Mouse (Mus musculus) heart, adult 2 months (tissue): ENCODE results near the gene Hapln4. TPM values are rescaled to one million over a fixed set of nuclear protein-coding genes. Genes with fewer than 3 reads are reported as not detected.

Source experiments
- DNase-seq, 2 experiments: peaks; one replicate each; pipeline ENCODE4 v3.0.0; 2021
- H3K27ac ChIP-seq: fragments of 200-600 bp; 2 replicates; pipeline ENCODE4 v1.8.1; 2022
- H3K27me3 ChIP-seq: fragments of 200-500 bp; 2 replicates; pipeline ENCODE4 v1.6.1; 2012; ENCODE audit warnings: mild to moderate bottlenecking, low read length, inconsistent platforms, mixed read lengths; ENCODE audit not compliant: control insufficient read depth, insufficient read depth
- H3K36me3 ChIP-seq: fragments of 200-500 bp; 2 replicates; pipeline ENCODE4 v1.6.1; 2012; ENCODE audit warnings: low read length, inconsistent platforms; ENCODE audit not compliant: control insufficient read depth, insufficient read depth
- H3K4me1 ChIP-seq: fragments of 200-500 bp; 2 replicates; pipeline ENCODE4 v1.6.1; 2011; ENCODE audit warnings: low read length; ENCODE audit not compliant: control insufficient read depth, insufficient read depth
- H3K4me3 ChIP-seq: fragments of 200-600 bp; 2 replicates; pipeline ENCODE4 v1.8.1; 2022
- H3K79me2 ChIP-seq: fragments of 200-500 bp; replicated peaks from 2 replicates; pipeline ENCODE4 v1.6.1; 2012; ENCODE audit warnings: mild to moderate bottlenecking, inconsistent platforms, low read length, moderate library complexity, mixed read lengths; ENCODE audit not compliant: control insufficient read depth, insufficient read depth
- H3K9ac ChIP-seq: fragments of 200-500 bp; 2 replicates; pipeline ENCODE4 v1.6.1; 2012; ENCODE audit warnings: low read depth, mild to moderate bottlenecking, control low read depth, inconsistent platforms, low read length, mixed read lengths
- CTCF ChIP-seq: fragments of 200-600 bp; IDR thresholded peaks from 2 replicates; pipeline ENCODE4 v1.8.1; 2022; ENCODE audit warnings: antibody characterized with exemption, mild to moderate bottlenecking, moderate library complexity
- EP300 ChIP-seq: fragments of 200-500 bp; IDR thresholded peaks from 2 replicates; pipeline ENCODE4 v1.6.1; 2011; ENCODE audit warnings: low read depth, low read length, control low read depth; ENCODE audit not compliant: insufficient read depth
- POLR2A ChIP-seq: fragments of 200-500 bp; IDR thresholded peaks from 2 replicates; pipeline ENCODE4 v1.6.1; 2011; ENCODE audit warnings: mild to moderate bottlenecking, low read depth, low read length, control low read depth; ENCODE audit not compliant: insufficient read depth
- WGBS: fragments of 180-500 bp; shearing (Covaris S2); methylation state at CpG from one replicate; pipeline ENCODE4 v1.1.7; 2018; 5-methylcytosine and 5-hydroxymethylcytosine counted together
- intact Hi-C: fragments of 180-260 bp; cut with DNase I; formaldehyde crosslinking; loops from one replicate; pipeline ENCODE4 v1.15.1; 2025
- polyA plus RNA-seq: library from polyadenylated mRNA; depleted of rRNA; stranded (reverse); fragments of >200 nt; gene quantifications from 2 replicates; pipeline ENCODE4 v1.2.3, GENCODE M21; 2012
- total RNA-seq, 2 experiments: library from RNA; stranded (reverse); gene quantifications; 2 replicates each; pipeline ENCODE4 v1.2.3; 2021

The Hapln4 gene
- total and polyA plus RNA-seq, 3 experiments = 0.10 to 0.16 TPM; not detected in 1

DNA sequence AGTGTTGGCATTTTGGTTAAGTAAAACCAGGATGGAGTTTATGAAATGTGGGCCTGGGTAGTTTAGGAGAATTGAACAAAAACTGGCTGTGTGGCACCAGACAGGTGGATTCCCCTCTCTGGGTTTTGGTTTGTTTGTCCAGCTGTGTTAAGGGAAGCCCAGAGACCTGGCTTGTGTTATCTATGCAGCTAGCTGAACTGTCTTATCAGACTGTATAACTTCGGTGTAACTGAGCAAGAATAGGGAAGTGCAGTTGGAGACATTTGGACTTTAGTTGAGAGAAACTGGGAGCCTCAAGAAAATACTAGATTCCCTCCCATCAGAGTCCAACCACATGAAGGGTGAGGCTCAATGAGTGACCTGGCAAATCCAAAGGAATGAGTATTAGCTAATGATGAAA is 9.6 kb upstream of the Hapln4 start:
- peaks cover 2% of the 10 kb centered on the region; the same call in 1 of the 2 replicates for H3K4me1 ChIP-seq

DNA sequence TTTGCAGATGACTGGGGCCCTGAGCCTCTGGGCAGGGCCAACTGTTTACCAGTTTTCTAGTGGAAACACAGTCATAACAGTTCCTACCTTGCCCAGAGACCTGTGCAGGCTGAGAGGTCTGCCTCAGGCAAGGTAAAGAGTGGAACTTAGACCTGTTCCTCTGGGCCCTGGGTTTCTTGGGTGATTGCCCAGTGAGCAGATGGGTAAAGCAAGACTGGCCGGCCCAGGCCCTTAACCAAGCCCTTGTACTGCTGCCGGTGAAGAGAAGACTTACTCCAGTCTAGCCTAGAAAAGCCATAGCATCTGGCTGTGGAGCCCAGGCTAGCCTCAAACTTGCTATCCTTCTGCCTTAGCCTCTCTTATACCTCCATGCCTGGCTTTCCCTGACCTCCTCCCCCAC is 1.3 kb upstream of the Hapln4 start:
- peaks cover 8% of the 10 kb centered on the region for H3K27me3 ChIP-seq
- intact Hi-C loops = no loop called here
- DNase-seq = no peak
- no peaks in the 10 kb centered on the region for H3K36me3 ChIP-seq
- no peak overlapping the region for H3K27ac ChIP-seq
- H3K4me3 ChIP-seq = no peak overlapping the region
- 87% methylated on average over 2 of the region's 2 CpGs for WGBS
- TF ChIP-seq CTCF (no peak), POLR2A (no peak), EP300 (no peak)
- no peaks in the 10 kb centered on the region for H3K4me1 ChIP-seq
- H3K9ac ChIP-seq = no peak overlapping the region
- H3K79me2 ChIP-seq = no peaks in the 10 kb centered on the region

More for the DNA sequence above, 9.6 kb upstream of the Hapln4 start:
- H3K79me2 ChIP-seq = no peaks in the 10 kb centered on the region
- no peak for DNase-seq
- no peak overlapping the region for H3K4me3 ChIP-seq
- no peak overlapping the region for H3K27ac ChIP-seq
- no peak for TF ChIP-seq EP300
- TF ChIP-seq CTCF = no peak
- TF ChIP-seq POLR2A = no peak
- no peak overlapping the region for H3K9ac ChIP-seq
- intact Hi-C loops = no loop called here
- no peaks in the 10 kb centered on the region for H3K27me3 ChIP-seq
- no peaks in the 10 kb centered on the region for H3K36me3 ChIP-seq
- 20% methylated on average over 1 of the region's 1 CpGs for WGBS

DNA sequence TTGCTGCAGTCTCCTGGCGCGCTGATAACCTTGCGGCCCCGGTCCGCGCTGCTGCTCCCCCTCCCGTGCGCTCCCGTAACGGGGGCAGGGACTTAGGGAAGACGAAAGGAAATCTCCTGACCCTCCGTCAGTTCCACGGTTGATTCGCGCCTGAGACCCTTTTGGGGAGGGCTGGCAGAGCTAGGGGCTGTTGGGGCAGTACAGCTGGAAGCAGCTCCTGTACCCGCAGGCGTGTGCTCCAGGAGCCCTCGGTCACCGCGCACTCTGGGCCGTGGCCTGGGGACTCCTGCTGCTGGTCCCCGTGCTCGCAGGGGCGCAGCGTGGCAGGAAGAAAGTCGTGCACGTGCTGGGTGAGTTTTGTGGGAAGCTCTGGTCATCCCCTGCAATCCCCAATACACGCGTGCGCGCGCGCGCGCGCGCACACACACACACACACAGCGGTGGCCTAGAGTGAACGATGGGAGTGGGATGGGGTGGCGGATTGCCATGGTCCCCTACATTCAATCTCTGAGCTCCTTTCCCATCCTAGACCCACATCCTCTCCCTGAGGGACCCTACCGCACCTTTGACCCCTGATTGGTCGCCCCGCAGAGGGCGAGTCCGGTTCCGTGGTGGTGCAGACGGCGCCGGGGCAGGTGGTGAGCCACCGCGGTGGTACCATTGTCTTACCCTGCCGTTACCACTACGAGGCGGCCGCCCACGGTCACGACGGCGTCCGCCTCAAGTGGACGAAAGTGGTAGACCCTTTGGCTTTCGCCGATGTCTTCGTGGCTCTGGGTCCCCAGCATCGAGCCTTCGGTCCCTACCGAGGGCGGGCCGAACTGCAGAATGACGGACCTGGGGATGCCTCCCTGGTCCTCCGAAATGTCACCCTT is 1.2 kb downstream of the Hapln4 start:
- Histone ChIP-seq H3K27me3 (peaks cover 15% of the 10 kb centered on the region), H3K9ac (no peak overlapping the region), H3K36me3 (no peaks in the 10 kb centered on the region), H3K27ac (no peak overlapping the region), H3K4me3 (peak overlapping the region; percentile 31), H3K4me1 (no peaks in the 10 kb centered on the region), H3K79me2 (no peaks in the 10 kb centered on the region)
- TF ChIP-seq CTCF = no peak
- no peak for TF ChIP-seq POLR2A
- TF ChIP-seq EP300 = no peak
- intact Hi-C loops = loop anchor here (5.0 kb wide), 1 partner anchor 138 kb away; no protein-coding TSS in a partner anchor
- WGBS = 5% methylated on average over 71 of the region's 71 CpGs
- no peak for DNase-seq

DNA sequence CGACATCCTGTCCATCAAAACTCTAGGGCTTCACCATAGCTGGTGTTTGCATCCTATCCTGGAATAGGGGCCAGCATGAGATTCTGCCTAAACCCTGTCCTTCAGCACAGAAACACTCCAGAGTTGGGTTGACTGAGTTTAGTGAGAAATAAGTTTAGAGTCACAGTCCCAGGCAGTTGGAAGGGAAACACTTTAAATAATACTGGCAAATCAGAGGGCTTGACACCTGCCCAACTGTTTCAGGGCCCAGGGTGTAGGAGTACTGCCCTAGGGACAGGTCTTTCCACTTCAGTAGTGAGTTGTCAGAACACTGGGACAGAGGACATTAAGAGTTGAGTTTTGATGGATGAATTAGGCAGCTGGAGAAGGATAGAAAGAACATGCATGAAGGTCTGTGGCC is 2.9 kb downstream of the Hapln4 start:
- Histone ChIP-seq H3K9ac (no peak overlapping the region), H3K4me1 (no peaks in the 10 kb centered on the region), H3K79me2 (no peaks in the 10 kb centered on the region), H3K36me3 (no peaks in the 10 kb centered on the region), H3K27ac (no peak overlapping the region), H3K4me3 (no peak overlapping the region), H3K27me3 (peaks cover 15% of the 10 kb centered on the region)
- WGBS = 34% methylated on average over 1 of the region's 1 CpGs
- no peak for DNase-seq
- intact Hi-C loops = loop anchor here (5.0 kb wide), 1 partner anchor 136 kb away; no protein-coding TSS in a partner anchor
- TF ChIP-seq CTCF (no peak), EP300 (no peak), POLR2A (no peak)

DNA sequence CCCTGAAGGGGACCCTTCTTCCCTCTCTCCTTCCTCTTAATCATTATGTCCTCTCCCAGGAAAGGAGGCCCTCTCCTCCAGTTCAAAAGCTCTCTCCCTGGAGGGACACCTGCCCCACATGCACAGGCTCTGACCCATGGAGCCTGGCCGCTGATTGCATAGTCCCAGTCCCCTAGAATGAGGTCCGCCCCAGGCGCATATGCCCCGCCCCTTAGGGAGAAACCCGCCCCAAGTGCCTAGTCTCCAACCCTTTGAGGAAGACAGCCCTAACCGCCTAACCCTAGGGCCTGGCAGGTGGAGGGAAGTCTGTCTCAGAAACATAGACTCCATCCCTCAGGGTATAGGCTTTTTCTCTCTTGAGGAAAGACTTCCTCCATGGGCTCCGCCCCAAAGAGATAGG is 4.0 kb downstream of the Hapln4 start:
- WGBS = 9% methylated on average over 7 of the region's 7 CpGs

More for the DNA sequence above, 4.0 kb downstream of the Hapln4 start:
- intact Hi-C loops = loop anchor here (5.0 kb wide), 1 partner anchor 135 kb away; no protein-coding TSS in a partner anchor
- no peak overlapping the region for H3K4me3 ChIP-seq
- no peaks in the 10 kb centered on the region for H3K4me1 ChIP-seq
- no peaks in the 10 kb centered on the region for H3K79me2 ChIP-seq
- DNase-seq = no peak
- no peak overlapping the region for H3K9ac ChIP-seq
- H3K36me3 ChIP-seq = no peaks in the 10 kb centered on the region
- no peak overlapping the region for H3K27ac ChIP-seq
- no peak for TF ChIP-seq CTCF
- TF ChIP-seq EP300 = no peak
- TF ChIP-seq POLR2A = no peak
- peaks cover 15% of the 10 kb centered on the region for H3K27me3 ChIP-seq
